Mouse (Mus musculus) natural killer cell, adult 2 months (primary cell): ENCODE results near the gene Lnx2.

Experiments used
- DNase-seq, 2 experiments: peaks; one replicate each; pipeline ENCODE4 v3.0.0; 2022; ENCODE audit warnings: low spot score in 2 of 2

The Lnx2 gene

DNA sequence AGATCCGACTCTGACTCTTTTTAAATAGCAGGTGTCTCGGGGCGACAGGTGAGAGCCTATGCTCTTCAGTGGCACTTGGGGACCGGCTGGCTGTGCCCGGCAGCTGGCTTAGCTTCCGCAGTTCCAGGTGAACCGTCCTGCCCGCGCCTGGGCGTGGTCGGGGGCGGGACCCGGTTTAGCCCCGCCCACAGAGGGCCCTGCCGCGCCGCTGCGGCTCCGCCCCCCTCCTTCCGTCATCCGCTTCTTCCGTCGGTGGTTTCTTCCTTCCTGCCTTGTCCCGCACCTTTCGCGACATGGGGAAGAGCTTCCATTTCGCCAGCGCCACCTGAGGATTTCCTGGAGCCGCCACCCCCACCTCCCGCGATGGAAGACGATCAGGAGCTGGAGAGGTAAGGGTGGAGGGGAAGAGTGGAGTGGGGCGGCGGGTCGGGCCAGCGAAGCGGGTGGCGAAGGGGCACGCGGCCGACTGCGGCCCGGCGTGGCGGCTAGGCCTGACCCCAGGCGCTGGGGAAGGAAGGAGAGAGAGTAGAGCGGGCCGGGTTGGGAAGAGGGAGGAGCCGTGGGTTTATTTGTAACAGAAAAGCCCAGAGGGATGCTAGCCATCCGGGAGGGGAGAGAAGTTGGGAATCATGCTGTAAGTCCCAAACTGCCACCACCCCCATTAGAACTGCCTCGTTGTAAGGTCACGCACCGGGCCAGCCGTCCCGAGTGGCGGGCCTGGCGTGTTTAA, 1.1 kb upstream of the Lnx2 start:
- DNase-seq = peak; percentile 87 to 93

DNA sequence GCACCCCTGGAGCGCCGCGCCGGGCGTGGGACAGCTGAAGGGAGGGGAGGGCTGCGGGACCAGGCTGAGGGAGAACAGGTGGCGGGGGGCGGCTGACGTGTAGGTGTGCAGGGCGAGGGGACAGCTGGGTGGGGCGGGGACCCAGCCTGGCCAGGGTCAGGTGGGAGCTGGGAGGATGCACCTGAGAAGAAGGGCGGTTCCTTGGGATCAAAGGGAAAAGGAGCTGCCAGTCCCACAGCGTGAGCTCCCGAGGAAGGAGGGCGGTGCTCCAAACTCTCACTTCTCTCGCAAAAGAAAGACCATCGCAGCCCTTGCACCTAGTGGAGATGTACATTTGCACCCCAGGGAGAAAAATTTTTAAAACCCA, 396 bp upstream of the Lnx2 start, which contains the start of gene Polr1d:
Gene Polr1d (plus strand): TSS at position 252 of the 367 bp plus-strand sequence.
- no peak for DNase-seq

DNA sequence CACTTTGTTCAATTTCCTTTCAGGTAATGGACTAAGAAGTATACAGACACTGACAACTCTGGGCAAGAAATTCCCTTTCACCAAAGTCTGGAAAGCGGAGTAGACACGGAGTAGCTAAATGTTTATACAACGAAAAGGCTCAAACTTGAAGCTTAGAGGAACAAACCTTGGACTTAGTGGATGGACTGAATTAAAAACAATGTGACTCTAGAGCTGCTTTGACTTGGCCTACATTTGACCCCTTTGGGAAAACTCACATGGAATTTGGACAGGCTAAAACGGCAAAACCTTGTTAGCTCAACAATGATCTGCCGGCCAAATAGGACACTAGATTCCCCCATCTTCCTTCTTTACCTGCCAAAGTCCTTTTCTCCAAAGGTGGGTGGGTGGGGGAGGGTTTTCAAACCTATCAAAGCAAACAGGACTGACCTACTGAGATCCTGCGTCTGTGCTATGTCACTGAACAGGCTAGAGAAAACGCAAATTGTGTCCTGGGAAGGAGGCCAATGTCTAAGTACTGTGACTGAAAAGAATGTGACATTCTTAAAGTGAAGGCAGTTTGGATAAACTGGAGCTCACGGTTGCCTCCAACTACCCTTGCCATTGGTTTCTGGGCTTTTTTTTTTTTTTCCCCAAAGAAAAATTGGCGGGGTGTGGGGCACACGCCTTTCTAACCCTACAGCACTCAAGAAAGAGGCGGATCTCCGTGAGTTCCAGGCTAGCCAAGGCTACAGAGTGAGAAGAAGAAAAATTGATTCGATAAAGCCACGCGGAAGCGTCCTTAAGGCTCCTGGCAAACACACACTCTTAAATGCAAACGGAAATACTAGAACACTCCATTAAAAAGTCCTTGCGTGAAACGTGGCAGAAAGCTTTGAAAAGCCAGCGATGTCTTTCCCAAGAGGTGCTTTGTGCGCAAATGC, 1.0 kb downstream of the Lnx2 start:
- no peak for DNase-seq

- DNase-seq = no peak
These were observed 2.6 kb downstream of the Lnx2 start for GRCm38 (mm10) chr5:147073805-147074204.

DNA sequence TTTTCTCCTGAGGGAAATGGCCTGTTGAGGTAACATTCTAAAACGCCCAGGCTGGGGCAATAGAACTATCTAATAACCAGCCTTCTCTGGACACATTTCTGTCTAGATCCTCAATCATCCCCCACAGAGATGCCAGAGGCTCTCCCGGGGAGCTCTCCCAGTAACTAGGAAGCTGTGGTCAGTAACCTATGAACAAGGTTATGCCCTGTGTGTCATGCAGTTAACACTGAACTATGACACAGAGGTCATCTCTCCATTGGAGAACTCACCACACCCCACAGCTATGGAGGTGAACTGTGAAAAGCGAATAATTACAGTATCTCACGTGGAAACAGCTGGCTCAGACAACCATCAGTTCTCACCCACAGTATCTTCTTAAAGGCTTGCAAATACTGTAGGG, 4.5 kb downstream of the Lnx2 start:
- no peak for DNase-seq

DNA sequence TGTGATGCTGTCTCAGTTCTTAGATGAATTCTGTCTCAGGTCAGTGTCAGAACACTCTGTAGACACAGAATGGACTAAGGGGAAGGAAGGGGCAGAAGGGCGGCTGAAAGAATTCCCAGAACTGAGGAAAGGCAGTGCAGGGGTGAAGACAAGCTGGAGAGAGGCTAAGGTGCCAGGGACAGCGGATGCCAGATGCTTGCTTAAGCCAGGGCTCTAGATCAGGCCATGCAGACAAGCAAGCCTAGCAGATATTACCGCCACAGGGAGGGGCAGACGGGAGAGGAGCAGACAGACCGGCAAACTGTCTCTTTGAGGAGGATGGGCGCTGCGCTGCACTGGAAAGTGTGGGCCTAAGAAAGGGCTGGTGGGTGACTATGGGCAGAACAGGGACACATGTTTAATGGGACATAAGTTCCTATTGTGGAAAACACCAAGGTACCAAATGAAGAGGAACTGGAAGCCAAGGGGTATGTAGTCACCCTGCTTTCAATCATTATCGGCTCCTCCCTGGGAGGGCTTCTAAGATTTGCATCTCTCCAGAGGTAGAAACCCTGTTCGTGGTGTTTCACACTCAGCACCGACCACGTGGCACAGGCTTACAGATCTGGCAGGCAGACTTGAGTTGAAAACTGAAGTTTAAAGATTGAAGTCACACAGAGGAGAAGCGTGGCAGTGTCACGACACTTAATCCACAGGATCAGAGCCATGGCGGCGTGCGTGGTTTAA, 5.4 kb downstream of the Lnx2 start:
- DNase-seq = no peak

DNA sequence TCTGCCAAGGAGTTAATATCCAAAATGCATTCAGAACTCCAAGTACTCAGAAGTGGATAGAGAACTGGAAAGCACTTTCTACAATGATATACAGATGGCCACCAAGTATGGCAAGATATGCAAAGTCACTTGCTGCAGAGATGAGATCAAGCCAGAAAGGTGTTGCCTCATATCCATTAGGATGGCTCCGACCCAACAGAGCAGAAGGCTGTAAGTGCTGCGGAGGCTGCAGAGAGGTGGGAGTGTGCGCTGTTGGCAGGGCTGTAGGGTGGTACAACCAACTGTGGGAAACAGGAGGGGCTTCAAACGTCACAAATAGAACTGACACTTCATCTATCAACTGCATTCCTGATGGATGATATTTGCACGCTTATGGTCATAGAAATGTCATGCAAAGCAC, 7.5 kb downstream of the Lnx2 start:
- DNase-seq = no peak

GRCm38 (mm10) chr5:147066965-147067364, 9.4 kb downstream of the Lnx2 start:
- DNase-seq = no peak

- DNase-seq = no peak
These were observed 10.3 kb downstream of the Lnx2 start for GRCm38 (mm10) chr5:147066129-147066528.

DNA sequence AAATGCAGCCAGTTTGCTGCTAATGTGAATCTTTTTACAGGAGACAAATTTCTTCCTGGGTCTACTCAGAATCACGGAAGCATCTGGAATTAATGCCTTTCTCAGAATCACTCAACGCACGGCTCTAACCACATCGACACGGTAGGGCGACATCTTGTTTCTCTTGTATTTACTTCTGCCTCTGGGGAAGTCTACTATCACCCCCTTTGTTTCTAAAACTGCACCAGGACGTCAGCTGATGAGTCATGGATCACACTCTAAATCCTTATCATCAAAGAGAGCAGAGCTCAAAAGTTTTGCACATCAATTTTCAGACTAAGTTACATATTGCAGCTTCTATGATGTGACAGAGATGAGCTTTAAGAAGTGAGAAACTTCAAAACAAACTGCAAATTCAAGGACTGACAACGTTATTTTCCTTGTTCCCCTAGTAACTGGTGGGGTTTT, 13.1 kb downstream of the Lnx2 start:
- DNase-seq = peak; percentile 72 to 74

- peak in 1 of 2 experiments; percentile 62 for DNase-seq
These were observed 16.4 kb downstream of the Lnx2 start for GRCm38 (mm10) chr5:147060024-147060423.

GRCm38 (mm10) chr5:147059319-147059718, 17.1 kb downstream of the Lnx2 start:
- DNase-seq = no peak

DNA sequence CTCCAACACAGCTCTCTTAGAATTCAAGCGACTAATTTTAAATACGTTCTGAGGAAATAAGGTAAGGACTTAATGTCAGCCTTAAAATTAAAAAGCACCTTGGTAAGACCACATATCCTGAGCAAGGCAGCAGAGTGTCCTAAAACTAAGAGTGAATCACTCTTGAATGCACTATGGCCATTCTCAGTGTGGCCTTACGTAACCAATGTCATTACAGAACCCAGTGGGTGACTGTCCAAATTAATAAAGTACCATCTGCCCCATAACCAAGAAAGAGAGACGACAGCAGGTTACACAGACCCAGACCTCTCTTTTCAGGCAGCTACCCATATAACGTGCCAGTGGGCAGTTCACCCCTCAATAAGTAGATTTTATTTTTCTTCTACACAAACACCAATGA, 17.7 kb downstream of the Lnx2 start:
- DNase-seq = no peak

DNA sequence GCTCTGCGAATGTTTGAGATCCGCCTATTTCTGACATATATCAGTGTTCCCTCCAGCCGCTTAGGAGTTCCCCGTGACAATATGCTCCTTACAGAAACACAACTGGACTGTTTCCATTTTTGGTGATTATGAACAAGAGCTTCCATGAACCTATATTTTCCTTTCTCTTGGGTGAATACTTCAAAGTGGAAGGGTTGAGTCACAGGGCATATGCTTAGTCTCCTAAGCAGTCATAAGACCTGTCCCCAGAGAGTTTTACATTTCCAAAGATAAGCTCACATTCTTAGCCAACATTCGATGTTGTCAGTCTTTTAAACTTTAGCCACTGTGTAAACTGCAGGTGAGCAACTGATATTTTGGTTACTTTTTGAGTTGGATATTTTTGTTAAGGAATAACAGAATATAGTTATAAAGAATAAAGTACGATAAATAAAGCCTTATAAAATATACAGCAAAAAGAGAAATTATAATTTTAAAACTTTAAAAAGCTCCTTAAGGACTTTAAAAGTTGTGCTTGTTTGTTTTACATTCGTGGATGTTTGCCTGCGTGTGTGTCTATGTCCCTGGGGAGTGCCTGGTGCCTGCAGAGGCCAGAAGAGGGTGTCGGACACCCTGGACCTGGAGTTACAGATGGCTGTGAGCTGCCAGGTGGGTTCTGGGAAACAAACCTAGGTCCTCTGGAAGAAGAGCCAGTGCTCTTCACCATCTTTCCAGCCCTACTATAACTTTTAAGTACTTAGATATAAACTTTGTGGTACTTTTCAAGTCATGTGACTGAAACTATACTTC, 18.6 kb downstream of the Lnx2 start:
- no peak for DNase-seq

- DNase-seq = no peak
These were observed 19.6 kb downstream of the Lnx2 start for GRCm38 (mm10) chr5:147056712-147057290.

GRCm38 (mm10) chr5:147055572-147056245, 20.7 kb downstream of the Lnx2 start:
- peak; percentile 45 to 46 for DNase-seq

DNA sequence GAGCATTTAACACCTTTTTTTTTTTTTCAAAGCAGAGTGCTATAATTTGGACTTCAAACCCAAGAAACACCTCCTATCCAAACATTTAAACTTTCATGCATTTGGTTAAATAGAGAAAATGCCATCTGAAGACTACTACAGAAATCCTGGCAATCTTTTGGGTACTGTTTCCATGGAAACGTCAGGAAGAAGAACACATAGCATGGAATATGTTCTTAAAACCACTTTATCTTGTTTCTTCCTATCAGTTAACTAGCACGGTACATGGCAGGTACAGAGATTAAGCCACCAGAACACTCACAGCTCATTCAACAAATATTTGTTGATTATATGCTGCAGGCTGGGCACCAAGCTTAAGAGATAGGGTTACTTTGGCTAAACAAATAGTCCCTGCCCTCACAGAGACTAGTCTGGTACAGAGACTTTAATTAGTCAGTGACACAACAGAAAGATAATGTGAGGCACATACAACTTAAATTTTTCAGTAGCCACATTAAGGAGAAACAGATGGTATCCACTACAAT, 21.6 kb downstream of the Lnx2 start:
- DNase-seq = no peak

DNA sequence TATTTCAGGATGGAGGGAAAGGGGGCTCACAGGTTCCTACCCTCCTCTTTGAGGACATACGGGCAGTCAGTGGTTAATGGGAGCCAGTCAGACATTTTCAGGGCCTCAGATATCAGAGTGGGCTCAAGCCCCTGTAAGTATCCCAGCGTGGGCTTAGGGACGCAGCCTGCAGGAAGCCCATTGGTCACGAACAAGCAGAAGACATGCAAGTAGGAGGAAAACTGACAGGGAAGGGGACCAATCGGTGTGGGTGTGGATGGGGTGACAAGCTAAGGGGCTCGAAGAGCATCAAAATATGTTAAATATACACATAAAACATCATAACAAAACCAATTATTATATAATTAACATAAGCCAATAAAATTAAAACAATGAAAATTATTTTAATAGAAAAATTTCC, 22.1 kb downstream of the Lnx2 start:
- no peak for DNase-seq

- no peak for DNase-seq
These were observed 22.9 kb downstream of the Lnx2 start for GRCm38 (mm10) chr5:147053481-147053880.

GRCm38 (mm10) chr5:147053071-147053470, 23.3 kb downstream of the Lnx2 start:
- no peak for DNase-seq

DNA sequence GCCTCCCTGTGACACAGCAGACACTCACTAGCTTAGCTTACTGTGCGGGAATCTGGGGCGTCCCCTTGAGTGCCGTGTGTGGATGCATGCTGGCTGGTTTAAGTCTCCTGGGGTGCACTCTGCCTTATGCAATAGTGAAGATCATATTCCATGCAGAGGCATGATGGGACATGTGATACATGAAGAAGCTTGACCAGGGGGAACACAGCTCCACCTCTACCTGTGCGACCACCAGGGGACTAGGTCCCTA, 24.2 kb downstream of the Lnx2 start:
- no peak for DNase-seq
